Mouse (Mus musculus): ENCODE measurements around the gene Itgb1bp1. TPM values are rescaled to one million over a fixed set of nuclear protein-coding genes. Genes with fewer than 3 reads are reported as not detected.

Gene Itgb1bp1
- polyA plus RNA-seq, 1 experiment: 135 TPM

- no peaks in the 10 kb centered on the region for H3K36me3 ChIP-seq (ENCODE audit: control insufficient read depth, insufficient read depth, low read length)
- TF ChIP-seq CTCF (IDR thresholded peaks at IDR 0.05; ENCODE audit: control insufficient read depth, insufficient read depth, insufficient replicate concordance, low read depth, low read length): peak; percentile 35; the same call in 1 of the 2 replicates
- no peak for TF ChIP-seq POLR2A (IDR thresholded peaks at IDR 0.05; ENCODE audit: control insufficient read depth, low read depth, low read length)
Observed at GRCm38 (mm10) chr12:21318143-21318895, 32.2 kb upstream of the Itgb1bp1 start.

GRCm38 (mm10) chr12:21316869-21317265, 30.8 kb upstream of the Itgb1bp1 start:
- H3K27ac ChIP-seq (ENCODE audit: control insufficient read depth, insufficient read depth, low read depth, low read length): no peak overlapping the region
- no peaks in the 10 kb centered on the region for H3K36me3 ChIP-seq (ENCODE audit: control insufficient read depth, insufficient read depth, low read length)
- peak overlapping the region; percentile 97; the same call in 1 of the 2 replicates for H3K4me3 ChIP-seq (ENCODE audit: control insufficient read depth, low read depth, low read length)
- no peaks in the 10 kb centered on the region for H3K27me3 ChIP-seq (ENCODE audit: control insufficient read depth, insufficient read depth, low read length)
- no peak for TF ChIP-seq CTCF (IDR thresholded peaks at IDR 0.05; ENCODE audit: control insufficient read depth, insufficient read depth, insufficient replicate concordance, low read depth, low read length)
- TF ChIP-seq POLR2A (IDR thresholded peaks at IDR 0.05; ENCODE audit: control insufficient read depth, low read depth, low read length): no peak
- peaks cover 5% of the 10 kb centered on the region for H3K4me1 ChIP-seq (ENCODE audit: control insufficient read depth, insufficient read depth, low read length)

More at GRCm38 (mm10) chr12:21318143-21318895, 32.2 kb upstream of the Itgb1bp1 start:
- H3K4me1 ChIP-seq (ENCODE audit: control insufficient read depth, insufficient read depth, low read length): peaks cover 5% of the 10 kb centered on the region
- no peaks in the 10 kb centered on the region for H3K27me3 ChIP-seq (ENCODE audit: control insufficient read depth, insufficient read depth, low read length)
- no peak overlapping the region for H3K27ac ChIP-seq (ENCODE audit: control insufficient read depth, insufficient read depth, low read depth, low read length)
- no peak overlapping the region for H3K4me3 ChIP-seq (ENCODE audit: control insufficient read depth, low read depth, low read length)

- peak within 1 kb of the TSS; percentile 71 for H3K27ac ChIP-seq (ENCODE audit: control insufficient read depth, insufficient read depth, low read depth, low read length)
- peaks cover 5% of the 10 kb centered on the region for H3K4me1 ChIP-seq (ENCODE audit: control insufficient read depth, insufficient read depth, low read length)
- peak within 1 kb of the TSS; percentile 97 for H3K4me3 ChIP-seq (ENCODE audit: control insufficient read depth, low read depth, low read length)
- no peak for TF ChIP-seq CTCF (IDR thresholded peaks at IDR 0.05; ENCODE audit: control insufficient read depth, insufficient read depth, insufficient replicate concordance, low read depth, low read length)
- peak; percentile 64; the same call in 1 of the 2 replicates for TF ChIP-seq POLR2A (IDR thresholded peaks at IDR 0.05; ENCODE audit: control insufficient read depth, low read depth, low read length)
- H3K27me3 ChIP-seq (ENCODE audit: control insufficient read depth, insufficient read depth, low read length): no peaks in the 10 kb centered on the region
- H3K36me3 ChIP-seq (ENCODE audit: control insufficient read depth, insufficient read depth, low read length): no peaks in the 10 kb centered on the region
Observed at GRCm38 (mm10) chr12:21315923-21316868, 30.1 kb upstream of the Itgb1bp1 start, which contains the start of gene Iah1. TSS of gene Iah1 (plus strand) at chr12:21316389.

- Histone ChIP-seq H3K4me3 (ENCODE audit: control insufficient read depth, low read depth, low read length) (no peak overlapping the region), H3K4me1 (ENCODE audit: control insufficient read depth, insufficient read depth, low read length) (peaks cover 4% of the 10 kb centered on the region), H3K36me3 (ENCODE audit: control insufficient read depth, insufficient read depth, low read length) (no peaks in the 10 kb centered on the region; the same call in 1 of the 2 replicates), H3K27me3 (ENCODE audit: control insufficient read depth, insufficient read depth, low read length) (no peaks in the 10 kb centered on the region), H3K27ac (ENCODE audit: control insufficient read depth, insufficient read depth, low read depth, low read length) (no peak overlapping the region)
- TF ChIP-seq POLR2A (IDR thresholded peaks at IDR 0.05; ENCODE audit: control insufficient read depth, low read depth, low read length): no peak
- no peak for TF ChIP-seq CTCF (IDR thresholded peaks at IDR 0.05; ENCODE audit: control insufficient read depth, insufficient read depth, insufficient replicate concordance, low read depth, low read length)
Observed at GRCm38 (mm10) chr12:21312201-21312600, 26.1 kb upstream of the Itgb1bp1 start.

- H3K27me3 ChIP-seq (ENCODE audit: control insufficient read depth, insufficient read depth, low read length): no peaks in the 10 kb centered on the region
- H3K36me3 ChIP-seq (ENCODE audit: control insufficient read depth, insufficient read depth, low read length): no peaks in the 10 kb centered on the region; the same call in none of the 2 replicates
- H3K4me1 ChIP-seq (ENCODE audit: control insufficient read depth, insufficient read depth, low read length): no peaks in the 10 kb centered on the region
- no peak overlapping the region for H3K27ac ChIP-seq (ENCODE audit: control insufficient read depth, insufficient read depth, low read depth, low read length)
- TF ChIP-seq POLR2A (IDR thresholded peaks at IDR 0.05; ENCODE audit: control insufficient read depth, low read depth, low read length): no peak
- TF ChIP-seq CTCF (IDR thresholded peaks at IDR 0.05; ENCODE audit: control insufficient read depth, insufficient read depth, insufficient replicate concordance, low read depth, low read length): no peak
- H3K4me3 ChIP-seq (ENCODE audit: control insufficient read depth, low read depth, low read length): no peak overlapping the region
Observed at GRCm38 (mm10) chr12:21306721-21307120, 20.6 kb upstream of the Itgb1bp1 start.

GRCm38 (mm10) chr12:21305741-21306140, 19.7 kb upstream of the Itgb1bp1 start:
- Histone ChIP-seq H3K27me3 (ENCODE audit: control insufficient read depth, insufficient read depth, low read length) (no peaks in the 10 kb centered on the region), H3K27ac (ENCODE audit: control insufficient read depth, insufficient read depth, low read depth, low read length) (no peak overlapping the region), H3K36me3 (ENCODE audit: control insufficient read depth, insufficient read depth, low read length) (no peaks in the 10 kb centered on the region; the same call in none of the 2 replicates)

More at GRCm38 (mm10) chr12:21305741-21306140, 19.7 kb upstream of the Itgb1bp1 start:
- TF ChIP-seq POLR2A (IDR thresholded peaks at IDR 0.05; ENCODE audit: control insufficient read depth, low read depth, low read length) (no peak), CTCF (IDR thresholded peaks at IDR 0.05; ENCODE audit: control insufficient read depth, insufficient read depth, insufficient replicate concordance, low read depth, low read length) (no peak)
- Histone ChIP-seq H3K4me1 (ENCODE audit: control insufficient read depth, insufficient read depth, low read length) (no peaks in the 10 kb centered on the region), H3K4me3 (ENCODE audit: control insufficient read depth, low read depth, low read length) (no peak overlapping the region)
